Mouse (Mus musculus): ENCODE results near the gene Sp110.
"Not testable (repeated sequence)": the region's sequence is repeated elsewhere in the genome, so short reads cannot be mapped to it uniquely, and the experiment has no call there.

DNA sequence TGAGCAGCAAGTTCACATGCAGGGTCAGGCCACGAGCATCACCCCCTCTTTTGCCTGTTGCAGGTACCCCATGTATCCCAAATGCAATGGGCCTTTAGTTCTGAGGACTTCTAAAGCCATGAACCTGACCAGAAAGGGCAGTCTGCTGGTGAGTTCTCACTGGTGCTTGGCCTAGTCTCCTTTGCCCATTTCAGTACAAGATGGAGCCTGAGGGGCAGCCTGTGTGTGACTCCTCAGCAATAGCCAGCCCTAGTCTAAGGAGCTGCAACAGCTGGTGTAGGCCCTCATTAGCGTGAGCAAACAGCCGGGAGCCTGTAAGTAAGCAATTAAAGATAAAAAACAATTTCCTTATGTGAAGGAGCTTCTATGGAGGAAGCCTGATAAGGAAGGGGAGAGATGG is 18.0 kb downstream of the Sp110 start:
- not testable (repeated sequence) for TF ChIP-seq CTCF (IDR thresholded peaks at IDR 0.05; ENCODE audit: borderline replicate concordance, insufficient read depth, low read length); POLR2A (IDR thresholded peaks at IDR 0.05; ENCODE audit: low read depth, low read length)
